In the genomic region with DNA sequence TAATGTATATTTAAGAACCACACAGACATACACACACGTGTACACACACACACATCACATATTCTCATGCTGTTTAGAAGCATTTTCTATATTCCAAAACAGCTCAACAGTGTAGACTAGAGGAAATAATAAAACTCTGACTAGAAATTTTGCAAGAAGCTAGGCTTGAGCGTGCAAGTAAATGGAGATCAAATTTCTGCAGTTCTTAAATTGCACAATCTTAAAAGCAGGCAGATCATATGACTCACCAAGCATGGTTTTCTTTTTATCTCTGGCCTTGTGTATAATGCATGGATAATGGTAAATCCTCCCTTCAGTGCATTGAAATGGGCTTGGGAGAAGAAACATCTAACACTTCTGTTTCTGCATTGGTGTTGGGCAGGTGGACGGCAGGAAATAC, we compare ENCODE assay signal across 23 mouse cellular contexts.
"Had no signal": no experiment of that assay in that cellular context is flagged by ENCODE, and none has a peak within 500 bp of the region (broad histone marks: within the 10 kb centered on the region; RNA-seq: fewer than 3 reads in every experiment).

No protein-coding gene starts in this region.

- H3K4me1 ChIP-seq: kidney, embryonic 15.5 days; limb, embryonic 10.5 days; limb, embryonic 13.5 days; liver, embryonic 12.5 days; liver, embryonic 15.5 days; midbrain, embryonic 12.5 days; midbrain, embryonic 15.5 days; neural tube, embryonic 12.5 days; neural tube, embryonic 15.5 days; stomach, embryonic 15.5 days had no signal

- H3K4me2 ChIP-seq: kidney, embryonic 15.5 days; limb, embryonic 13.5 days; liver, embryonic 12.5 days; liver, embryonic 15.5 days; midbrain, embryonic 12.5 days; midbrain, embryonic 15.5 days; neural tube, embryonic 12.5 days; neural tube, embryonic 15.5 days; stomach, embryonic 15.5 days had no signal

- H3K27me3 ChIP-seq: kidney, embryonic 15.5 days; limb, embryonic 13.5 days; liver, embryonic 12.5 days; liver, embryonic 15.5 days; midbrain, embryonic 12.5 days; midbrain, embryonic 15.5 days; neural tube, embryonic 12.5 days; neural tube, embryonic 15.5 days; stomach, embryonic 15.5 days had no signal

- H3K4me3 ChIP-seq: kidney, embryonic 15.5 days; limb, embryonic 10.5 days; limb, embryonic 13.5 days; liver, embryonic 12.5 days; liver, embryonic 15.5 days; midbrain, embryonic 12.5 days; midbrain, embryonic 15.5 days; neural tube, embryonic 12.5 days; neural tube, embryonic 15.5 days; stomach, embryonic 15.5 days had no signal

- H3K9ac ChIP-seq: kidney, embryonic 15.5 days; limb, embryonic 13.5 days; liver, embryonic 12.5 days; liver, embryonic 15.5 days; midbrain, embryonic 12.5 days; midbrain, embryonic 15.5 days; neural tube, embryonic 12.5 days; neural tube, embryonic 15.5 days; stomach, embryonic 15.5 days had no signal

- H3K27ac ChIP-seq: kidney, embryonic 15.5 days; limb, embryonic 10.5 days; limb, embryonic 13.5 days; liver, embryonic 12.5 days; liver, embryonic 15.5 days; midbrain, embryonic 12.5 days; midbrain, embryonic 15.5 days; neural tube, embryonic 12.5 days; neural tube, embryonic 15.5 days; stomach, embryonic 15.5 days had no signal

- ATAC-seq: intestine, postnatal 0 days; liver, embryonic 12.5 days; midbrain, embryonic 15.5 days had no signal

- H3K9me3 ChIP-seq: kidney, embryonic 15.5 days; limb, embryonic 10.5 days; limb, embryonic 13.5 days; liver, embryonic 12.5 days; liver, embryonic 15.5 days; midbrain, embryonic 12.5 days; midbrain, embryonic 15.5 days; neural tube, embryonic 12.5 days; neural tube, embryonic 15.5 days; stomach, embryonic 15.5 days had no signal

- DNase-seq: kidney, adult 8-10 months; kidney, postnatal 14 days; kidney, postnatal 4 days; layer of hippocampus, adult 9-11 months; liver; lung, adult 2 months; lung, postnatal 10 days; lung, postnatal 4 days; right cerebral cortex, adult 18-20 months; right cerebral cortex, postnatal 14 days; right cerebral cortex, postnatal 4 days; thymus, postnatal 25 days had no signal

- H3K36me3 ChIP-seq: kidney, embryonic 15.5 days; limb, embryonic 10.5 days; limb, embryonic 13.5 days; liver, embryonic 12.5 days; liver, embryonic 15.5 days; midbrain, embryonic 12.5 days; midbrain, embryonic 15.5 days; neural tube, embryonic 12.5 days; neural tube, embryonic 15.5 days; stomach, embryonic 15.5 days had no signal
